Mouse (Mus musculus) thymus, postnatal 25 days (tissue): ENCODE measurements around the gene Tent4b.

ENCODE experiments used
- DNase-seq: peaks from one replicate; pipeline ENCODE4 v3.0.0; 2022

The Tent4b gene

DNA sequence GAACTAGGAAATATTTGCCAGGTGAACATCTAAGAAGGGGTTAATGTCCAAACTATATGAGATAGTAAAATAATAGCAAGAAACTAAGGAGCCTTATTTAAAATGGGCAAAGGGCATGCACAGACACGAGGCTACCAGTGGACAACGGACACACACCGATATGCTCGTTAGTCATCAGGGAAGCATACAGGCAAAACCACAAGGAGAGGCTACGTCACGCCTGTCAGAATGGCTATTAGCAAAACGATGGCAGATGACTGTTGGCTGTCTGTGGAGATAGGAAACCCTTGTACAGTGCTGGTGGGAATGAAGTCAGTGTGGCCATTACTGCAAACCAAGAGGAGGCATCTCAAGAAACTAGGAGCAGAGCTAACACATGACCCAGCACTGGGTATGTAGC, 81.9 kb downstream of the Tent4b start:
- DNase-seq, result no peak

- DNase-seq, result no peak
Measured at GRCm38 (mm10) chr8:88282684-88283083, 83.7 kb downstream of the Tent4b start.

DNA sequence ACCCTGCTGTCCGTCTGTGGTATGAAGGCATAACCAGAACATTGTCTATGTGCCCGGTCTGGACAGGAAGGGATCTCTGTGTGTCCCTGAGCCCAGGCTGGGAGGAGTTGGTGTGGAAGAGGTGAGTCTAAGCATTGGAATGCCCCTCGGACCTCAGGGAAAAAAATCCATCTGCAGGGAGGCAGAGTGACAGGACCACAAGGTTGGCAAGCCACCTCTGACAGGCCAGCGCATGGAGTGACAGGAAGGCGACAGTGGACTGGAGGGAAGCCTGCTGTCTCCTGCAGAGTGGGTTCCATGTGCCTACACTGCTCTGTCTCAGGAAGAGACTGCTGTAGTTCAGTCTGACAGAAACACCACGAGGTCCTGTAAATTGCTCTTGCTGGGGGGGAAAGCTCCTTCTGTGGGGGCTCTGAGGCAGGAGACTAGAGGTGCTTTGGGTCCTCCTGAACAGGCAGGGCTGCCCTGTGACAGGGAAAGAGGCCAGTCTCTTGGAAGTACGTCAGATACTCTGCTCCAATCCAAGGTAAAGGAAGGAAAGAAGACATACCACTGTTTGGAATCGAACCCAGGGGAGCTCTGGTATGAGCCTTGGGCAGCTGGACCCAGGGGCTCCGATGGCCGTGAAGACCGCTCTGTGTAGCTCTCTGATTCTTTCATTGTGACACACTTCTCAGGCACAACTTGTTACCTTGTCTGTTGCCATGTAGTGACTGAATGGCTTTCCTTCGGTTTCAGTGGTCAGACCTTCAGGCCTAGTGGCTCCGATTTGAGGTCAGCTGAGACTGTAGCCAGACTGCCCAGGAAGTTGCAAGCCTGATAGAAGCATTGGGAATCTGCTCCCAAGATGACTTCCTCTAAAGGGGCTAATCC, 84.5 kb downstream of the Tent4b start:
- no peak for DNase-seq

DNA sequence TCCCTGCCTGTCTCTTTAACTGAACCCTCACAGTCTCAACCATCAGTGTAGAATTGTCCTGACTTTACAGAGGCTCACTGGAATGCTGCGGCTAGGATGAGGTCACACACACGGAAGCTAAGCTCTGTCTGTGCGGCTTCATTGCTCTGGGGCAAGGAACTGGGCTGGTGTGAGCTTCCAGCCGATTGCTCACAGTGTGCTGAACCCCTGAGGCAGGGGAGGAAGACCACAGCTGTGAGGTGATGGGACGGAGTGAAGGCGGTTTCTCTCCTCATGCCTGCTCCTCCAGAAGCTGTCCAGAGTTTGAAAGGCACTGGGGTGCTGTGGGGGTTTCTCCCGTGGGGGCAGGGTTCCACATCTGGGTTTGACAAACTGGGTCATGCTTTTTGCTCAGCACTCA, 85.7 kb downstream of the Tent4b start:
- DNase-seq, result no peak

DNA sequence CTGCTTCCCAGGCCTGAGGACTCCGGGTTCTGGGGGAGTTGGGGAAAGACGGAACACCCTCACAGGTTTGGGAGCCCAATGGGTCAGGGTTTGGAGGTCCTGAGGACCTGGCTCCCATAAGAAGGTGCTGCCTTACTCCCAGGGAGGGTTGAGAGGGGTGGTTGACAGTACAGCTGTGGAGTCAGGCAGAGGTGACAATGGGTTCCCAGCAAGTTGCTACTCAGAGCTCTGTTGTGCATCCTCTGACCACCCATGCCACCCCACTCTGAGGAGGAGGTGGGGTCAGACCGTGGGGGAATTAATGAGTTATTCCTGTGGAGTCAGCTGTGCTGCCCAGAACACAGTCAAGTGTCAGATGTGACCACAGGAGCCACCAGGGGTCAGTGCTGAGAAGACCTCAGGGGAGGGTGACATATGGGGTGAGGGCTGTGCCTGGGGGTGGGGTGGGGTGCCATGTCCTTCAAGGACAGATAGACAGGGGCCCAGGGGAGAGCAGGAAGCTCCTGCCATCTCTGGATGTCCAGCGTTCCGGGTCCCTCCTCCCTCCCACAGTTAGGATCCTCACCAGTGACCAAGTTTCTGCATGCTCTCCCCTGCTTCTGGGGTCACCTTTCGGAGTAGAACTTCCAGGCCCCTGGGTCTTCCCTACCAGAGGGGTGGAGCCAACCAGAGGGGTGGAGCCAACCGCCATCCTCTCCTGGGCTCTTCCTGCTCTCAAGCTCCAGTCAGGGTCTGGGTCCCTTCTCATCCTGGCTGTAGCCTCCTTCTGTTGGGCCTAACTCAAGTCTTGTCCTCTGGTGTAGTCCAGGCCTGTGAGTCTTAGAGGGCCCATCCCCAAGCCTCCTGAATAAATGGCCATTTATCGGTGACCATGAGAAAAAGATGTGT, 86.7 kb downstream of the Tent4b start:
- peak; percentile 43 for DNase-seq

- no peak for DNase-seq
Measured at GRCm38 (mm10) chr8:88286421-88286960, 87.5 kb downstream of the Tent4b start.

GRCm38 (mm10) chr8:88288622-88289242, 89.7 kb downstream of the Tent4b start:
- DNase-seq, result peak; percentile 82

GRCm38 (mm10) chr8:88289901-88290300, 90.9 kb downstream of the Tent4b start:
- peak; percentile 81 for DNase-seq

- DNase-seq, result peak; percentile 75
Measured at GRCm38 (mm10) chr8:88290326-88291304, 91.6 kb downstream of the Tent4b start.

DNA sequence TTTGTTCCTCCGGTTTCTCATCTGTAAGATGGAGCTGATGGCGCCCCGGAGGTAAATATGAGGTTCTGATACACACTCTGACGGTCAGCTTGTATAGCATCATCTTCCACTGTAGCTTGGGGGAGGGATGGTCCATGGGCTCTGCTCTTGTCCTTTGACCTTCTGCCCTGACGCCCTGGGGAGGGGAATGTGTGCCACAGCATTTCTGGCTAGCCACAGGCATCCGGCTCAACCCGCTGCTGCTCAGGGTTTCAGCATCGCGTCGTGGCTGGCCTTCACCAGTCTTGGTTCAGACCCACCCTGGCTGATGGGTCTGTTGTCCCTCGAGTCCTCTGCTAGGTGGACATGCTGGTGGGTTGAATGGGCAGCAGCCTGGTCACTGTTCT, 92.3 kb downstream of the Tent4b start:
- DNase-seq, result no peak

DNA sequence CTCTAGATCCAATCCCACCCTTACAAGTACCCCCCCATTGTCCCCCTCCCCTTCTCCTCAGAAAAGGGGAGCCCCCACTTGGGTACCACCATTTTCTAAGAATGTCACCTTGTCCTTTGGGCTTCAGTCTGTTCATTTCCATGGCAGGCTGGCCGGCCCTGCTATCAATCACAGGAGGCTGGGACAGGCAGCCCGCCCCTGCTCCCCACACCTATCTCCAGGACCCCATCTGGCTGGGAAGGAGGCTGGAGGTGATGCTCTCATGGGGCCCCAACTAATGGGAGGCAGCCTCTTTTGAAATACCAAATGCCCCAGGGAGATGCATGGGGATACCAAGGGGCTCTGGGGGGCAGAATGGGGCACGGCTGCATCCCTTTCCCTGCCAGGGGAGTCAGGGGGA, 93.9 kb downstream of the Tent4b start:
- DNase-seq, result no peak

DNA sequence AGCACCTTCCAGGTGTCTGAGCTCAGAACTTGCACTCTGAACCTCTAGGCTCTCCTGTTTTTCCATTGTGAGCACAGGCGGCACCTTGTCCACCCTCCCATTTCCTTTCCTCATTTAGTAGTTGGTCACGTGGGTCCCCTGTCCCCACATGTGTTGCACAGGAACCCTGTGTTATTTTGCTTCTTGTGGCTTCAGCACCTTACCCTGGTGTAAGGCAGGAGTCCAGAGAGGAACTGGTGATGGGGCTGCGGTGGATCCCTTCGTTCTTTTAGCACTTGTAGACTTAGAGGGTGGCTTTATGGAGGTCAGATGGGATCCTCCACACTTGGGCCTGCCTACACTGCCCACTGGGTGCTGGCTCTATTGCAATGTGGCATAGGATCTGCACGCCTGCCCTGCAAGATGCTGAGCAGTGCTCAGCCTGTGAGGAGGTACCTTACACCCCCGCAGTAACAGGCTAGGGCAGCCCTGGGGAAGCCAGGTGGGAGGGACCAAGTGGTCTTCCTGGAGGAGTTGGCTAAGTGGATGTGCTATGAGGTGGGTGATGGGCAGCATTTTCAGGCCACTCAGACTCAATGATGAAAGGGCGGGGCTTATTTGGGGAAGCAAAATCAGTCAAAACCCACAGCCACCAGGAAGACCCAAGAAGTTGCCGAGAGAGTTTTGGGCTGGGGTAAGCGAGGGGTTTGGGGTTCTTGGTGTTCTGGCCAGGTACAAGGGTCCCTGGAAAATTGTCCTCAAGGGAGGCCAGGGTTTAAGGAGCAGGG, 94.8 kb downstream of the Tent4b start:
- peak; percentile 58 for DNase-seq

DNA sequence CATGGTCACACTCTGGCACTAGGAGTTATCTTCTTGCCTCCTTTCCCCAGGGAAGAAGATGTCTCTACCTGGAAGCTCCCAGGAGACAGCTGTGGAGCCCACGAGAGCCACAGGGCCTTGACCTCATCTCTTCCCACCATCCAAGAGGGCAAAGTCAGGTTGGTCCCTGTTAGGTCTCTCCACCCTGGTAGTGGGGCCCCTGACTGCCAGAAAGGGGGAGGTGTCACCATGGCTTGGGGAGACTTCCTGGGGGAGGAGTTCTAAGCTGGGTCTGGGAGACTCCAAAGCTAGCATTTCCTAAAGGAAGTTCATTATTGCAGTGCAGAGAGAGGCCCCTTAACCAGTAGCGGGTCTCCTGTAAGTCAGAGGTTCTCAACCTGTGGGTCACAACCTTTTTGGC, 96.0 kb downstream of the Tent4b start:
- no peak for DNase-seq

DNA sequence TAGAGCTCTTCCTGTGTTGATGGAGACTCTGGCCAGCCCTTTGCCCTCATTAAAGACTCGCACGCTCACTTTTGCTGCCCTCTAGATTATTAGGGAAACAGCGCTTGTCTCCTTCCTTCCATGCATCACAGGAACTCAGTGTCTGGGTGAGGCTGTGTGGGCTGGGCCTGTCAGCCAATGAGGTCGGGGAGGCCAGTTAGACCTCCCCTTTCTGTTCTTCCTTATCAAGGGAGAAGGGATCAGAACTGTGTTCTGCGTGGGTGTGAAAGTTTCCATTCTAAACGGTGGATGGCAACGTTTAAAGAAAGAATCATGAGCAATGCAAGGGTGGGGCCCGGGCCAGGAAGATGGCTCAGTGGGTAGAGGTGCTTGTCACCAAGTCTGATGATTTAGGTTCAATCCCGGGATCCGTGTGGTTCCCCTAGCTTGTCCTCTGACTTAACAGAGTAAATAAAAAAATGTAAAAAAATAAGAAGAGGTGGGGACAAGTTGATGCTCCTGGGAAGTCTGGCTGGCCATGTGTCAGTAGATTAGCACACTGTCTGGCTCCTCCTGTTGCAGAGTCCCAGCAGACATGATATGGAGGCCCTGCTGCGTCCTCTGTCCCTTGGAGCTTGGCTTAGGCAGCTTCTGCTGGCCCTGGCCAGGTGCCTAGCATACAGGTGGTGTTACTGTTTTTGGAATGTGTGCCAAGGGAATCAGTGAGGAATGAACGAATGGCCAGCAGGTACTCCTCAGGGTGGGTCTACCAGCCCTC, 99.1 kb downstream of the Tent4b start:
- peak; percentile 27 for DNase-seq

DNA sequence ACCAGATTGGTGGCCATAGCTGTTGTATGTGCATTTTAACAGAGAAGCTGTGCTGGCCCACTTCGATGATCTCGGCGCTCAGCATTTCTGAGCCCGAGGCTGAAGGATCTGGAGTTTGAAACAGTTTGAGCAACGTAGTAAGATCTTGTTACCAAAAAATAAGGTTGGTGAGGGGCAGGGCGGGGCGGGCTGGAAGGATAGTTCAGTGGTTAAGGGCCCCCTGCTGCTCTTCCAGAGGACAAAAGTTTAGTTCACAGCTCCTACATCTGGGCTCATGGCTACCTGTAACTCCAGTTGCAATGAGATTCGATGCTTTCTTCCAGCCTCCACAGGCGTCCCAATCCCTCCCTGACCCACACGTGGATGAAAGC, 99.7 kb downstream of the Tent4b start:
- no peak for DNase-seq

GRCm38 (mm10) chr8:88299907-88300603, 101.0 kb downstream of the Tent4b start:
- no peak for DNase-seq

DNA sequence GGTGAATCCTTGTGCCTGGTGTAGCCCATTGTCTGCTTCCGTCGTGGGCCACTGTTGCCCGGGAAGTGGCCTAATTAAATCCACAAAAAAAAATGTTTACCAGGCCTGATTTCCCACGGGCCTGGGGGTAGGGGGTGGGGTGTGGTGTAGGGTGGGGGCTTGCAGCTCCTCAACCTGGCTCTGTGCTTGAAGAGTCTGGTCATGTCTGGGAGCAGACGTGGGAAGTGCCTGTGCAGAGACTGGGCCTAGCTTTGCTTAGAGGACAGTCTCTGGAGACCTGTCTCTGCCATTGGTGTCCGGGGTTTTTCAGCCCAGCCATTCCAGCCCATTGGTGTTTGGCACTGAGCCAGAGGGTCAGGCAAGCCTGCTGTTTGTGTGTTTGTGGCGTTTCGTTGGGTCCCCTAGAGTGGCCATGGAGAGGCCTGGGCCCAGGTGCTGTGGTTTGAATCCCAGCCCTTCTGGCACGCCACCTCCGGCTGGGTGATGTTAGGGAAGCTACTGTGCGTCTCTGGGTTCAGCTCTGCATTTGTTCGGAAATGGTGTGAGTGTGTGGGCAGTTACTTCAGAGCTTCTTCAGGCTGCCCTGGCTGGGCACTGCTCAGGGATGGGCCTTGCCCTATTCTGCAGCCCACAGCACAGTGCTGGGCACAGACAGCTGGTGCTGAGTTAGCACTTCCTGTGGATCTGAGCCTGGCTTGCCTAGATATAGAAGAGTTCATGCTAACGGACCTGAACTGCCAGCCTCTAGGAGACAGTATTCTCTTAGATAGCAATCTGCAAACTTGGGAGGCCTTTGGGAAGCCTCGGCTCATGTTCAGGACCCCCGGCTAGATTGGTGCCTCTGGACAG, 102.8 kb downstream of the Tent4b start:
- DNase-seq, result no peak

- peak; percentile 63 for DNase-seq
Measured at GRCm38 (mm10) chr8:88305814-88306213, 106.8 kb downstream of the Tent4b start.

GRCm38 (mm10) chr8:88306511-88306910, 107.5 kb downstream of the Tent4b start:
- no peak for DNase-seq
